Mouse (Mus musculus) thymus, adult 18-20 months (tissue): Measurements from ENCODE around the gene 4930558C23Rik.
"Not testable (repeated sequence)": the region's sequence is repeated elsewhere in the genome, so short reads cannot be mapped to it uniquely, and the experiment has no call there.

Experiments used
- DNase-seq, 2 experiments: peaks; one replicate each; pipeline ENCODE4 v3.0.0; 2022; ENCODE audit warnings: mixed read lengths in 2 of 2

The 4930558C23Rik gene

GRCm38 (mm10) chr3:95402741-95403140 is at the start of gene 4930558C23Rik:
TSS of gene 4930558C23Rik (minus strand) at chr3:95402841.
- DNase-seq = no peak

- no peak for DNase-seq
Measured at GRCm38 (mm10) chr3:95450915-95451314, 48.3 kb upstream of the 4930558C23Rik start.

- DNase-seq = peak in 1 of 2 experiments; percentile 7
Measured at GRCm38 (mm10) chr3:95450408-95450807, 47.8 kb upstream of the 4930558C23Rik start.

- no peak for DNase-seq
Measured at GRCm38 (mm10) chr3:95445311-95445710, 42.7 kb upstream of the 4930558C23Rik start.

- no peak for DNase-seq
Measured at GRCm38 (mm10) chr3:95442406-95443117, 39.9 kb upstream of the 4930558C23Rik start.

- DNase-seq = no peak
Measured at GRCm38 (mm10) chr3:95439670-95440069, 37.0 kb upstream of the 4930558C23Rik start.

GRCm38 (mm10) chr3:95438636-95439035 is 36.0 kb upstream of the 4930558C23Rik start:
- not testable (repeated sequence) for DNase-seq

GRCm38 (mm10) chr3:95435561-95435960 is 32.9 kb upstream of the 4930558C23Rik start:
- no peak for DNase-seq

- no peak for DNase-seq
Measured at GRCm38 (mm10) chr3:95434983-95435370, 32.3 kb upstream of the 4930558C23Rik start.

GRCm38 (mm10) chr3:95434136-95434982 is 31.7 kb upstream of the 4930558C23Rik start, which contains the start of gene Arnt:
TSS of gene Arnt (plus strand) at chr3:95434388.
- peak; percentile 73 to 84 for DNase-seq

GRCm38 (mm10) chr3:95433301-95433915 is 30.8 kb upstream of the 4930558C23Rik start:
- no peak for DNase-seq

GRCm38 (mm10) chr3:95428423-95428822 is 25.8 kb upstream of the 4930558C23Rik start:
- not testable (repeated sequence) for DNase-seq

GRCm38 (mm10) chr3:95427891-95428238 is 25.2 kb upstream of the 4930558C23Rik start:
- DNase-seq = peak; percentile 7 to 9

GRCm38 (mm10) chr3:95427117-95427890 is 24.7 kb upstream of the 4930558C23Rik start:
- DNase-seq = not testable (repeated sequence)

GRCm38 (mm10) chr3:95426476-95426875 is 23.8 kb upstream of the 4930558C23Rik start:
- not testable (repeated sequence) for DNase-seq

GRCm38 (mm10) chr3:95417866-95418265 is 15.2 kb upstream of the 4930558C23Rik start:
- no peak for DNase-seq

GRCm38 (mm10) chr3:95412268-95412667 is 9.6 kb upstream of the 4930558C23Rik start:
- DNase-seq = no peak

GRCm38 (mm10) chr3:95408852-95409251 is 6.2 kb upstream of the 4930558C23Rik start:
- DNase-seq = no peak

GRCm38 (mm10) chr3:95407728-95408127 is 5.1 kb upstream of the 4930558C23Rik start:
- no peak for DNase-seq

GRCm38 (mm10) chr3:95394385-95394784 is 8.3 kb downstream of the 4930558C23Rik start:
- DNase-seq = no peak

GRCm38 (mm10) chr3:95385401-95386075 is 17.1 kb downstream of the 4930558C23Rik start:
- DNase-seq = no peak

GRCm38 (mm10) chr3:95373208-95373607 is 29.4 kb downstream of the 4930558C23Rik start:
- DNase-seq = no peak
